Mouse (Mus musculus): ENCODE measurements around the gene Slf1. TPM values are rescaled to one million over a fixed set of nuclear protein-coding genes. Genes with fewer than 3 reads are reported as not detected.

Slf1 gene
- polyA plus RNA-seq (2021; fragmentation: Nextera tagmentation): 10.0 and 13.5 TPM in 2 replicates
- long read RNA-seq, experiment 1, partial matches to known transcripts: 7 of 16 reads
- long read RNA-seq, experiment 1, other reads (novel, unspliced or antisense): 4 of 16 reads
- long read RNA-seq, experiment 2, transcript Slf1-201 (21 exons, 3,747 nt): major isoform, 9 of 30 reads
- long read RNA-seq, experiment 2, partial matches to known transcripts: 7 of 30 reads
- long read RNA-seq, experiment 2, other reads (novel, unspliced or antisense): 8 of 30 reads

DNA sequence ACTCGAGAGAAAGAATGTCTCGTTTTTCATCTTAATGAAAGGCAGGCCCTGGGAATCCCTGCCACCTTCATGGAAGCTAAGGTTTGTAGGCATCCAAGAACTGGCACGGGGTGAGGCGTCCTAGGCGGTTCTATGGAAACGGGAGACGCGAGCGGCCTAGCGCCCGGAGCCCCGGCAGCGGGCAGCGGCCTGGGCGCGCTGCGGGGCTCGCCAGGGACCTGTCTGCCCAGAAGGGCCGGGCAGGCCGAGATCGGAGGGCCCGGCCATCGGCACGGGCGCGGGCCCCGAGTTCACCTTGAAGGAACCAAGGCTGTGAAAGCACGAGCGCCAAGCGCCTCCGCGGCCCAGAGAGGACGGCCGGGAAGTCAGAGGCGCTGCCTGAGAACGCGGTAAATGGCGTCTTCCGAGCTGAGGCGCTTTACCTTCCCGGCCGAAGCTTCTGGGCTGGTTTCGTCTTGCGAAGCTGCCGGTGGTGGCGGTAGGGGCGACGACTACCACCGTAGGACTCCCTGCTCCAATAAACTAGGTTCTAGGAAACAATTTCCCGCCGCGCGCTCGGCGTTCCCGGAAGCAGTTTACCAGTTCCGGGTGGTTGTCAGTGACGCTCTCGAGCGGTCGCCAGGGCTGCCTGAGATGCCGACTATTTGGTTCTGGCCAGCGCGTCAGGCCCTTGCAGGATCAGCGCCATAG, at the start of gene Slf1, which contains the start of gene 2210408I21Rik:
Gene Slf1 (minus strand): TSS at position 543 of the 690 bp plus-strand sequence.
Gene 2210408I21Rik (plus strand): TSS at position 610 of the 690 bp plus-strand sequence.

Other genes with a start within 250 kb of the Slf1 start
- 9.2 and 10.5 TPM in 2 replicates for gene 2210408I21Rik, start 67 bp upstream of the Slf1 start, polyA plus RNA-seq (2021; fragmentation: Nextera tagmentation)

All from layer of hippocampus, adult 6 months (tissue).